Mouse (Mus musculus) testis, postnatal 14 days (tissue): ENCODE data around the gene Fbxo30.
A peak's percentile ranks its signal among the peaks of the same experiment; 100 is the strongest.

ENCODE experiments used
- DNase-seq: peaks from one replicate; pipeline ENCODE4 v3.0.0; 2021; ENCODE audit warnings: low spot score

Gene Fbxo30

GRCm38 (mm10) chr10:11322316-11322715, 41.2 kb downstream of the Fbxo30 start:
- no peak for DNase-seq

- DNase-seq = no peak
These were observed 42.2 kb downstream of the Fbxo30 start for GRCm38 (mm10) chr10:11323202-11323898.

- no peak for DNase-seq
These were observed 45.4 kb downstream of the Fbxo30 start for GRCm38 (mm10) chr10:11326526-11326925.

- peak; percentile 84 for DNase-seq
These were observed 62.3 kb downstream of the Fbxo30 start, which contains the start of gene Epm2a for GRCm38 (mm10) chr10:11343205-11344141. TSS of gene Epm2a (plus strand) at chr10:11343404.

GRCm38 (mm10) chr10:11344536-11345468, 63.7 kb downstream of the Fbxo30 start:
- DNase-seq = no peak
